Mouse (Mus musculus): ENCODE data around the gene Paxx. TPM values are rescaled to one million over a fixed set of nuclear protein-coding genes. Genes with fewer than 3 reads are reported as not detected.

Gene Paxx
- polyA plus RNA-seq, 1 experiment from 2014 or later: 85.7 TPM

DNA sequence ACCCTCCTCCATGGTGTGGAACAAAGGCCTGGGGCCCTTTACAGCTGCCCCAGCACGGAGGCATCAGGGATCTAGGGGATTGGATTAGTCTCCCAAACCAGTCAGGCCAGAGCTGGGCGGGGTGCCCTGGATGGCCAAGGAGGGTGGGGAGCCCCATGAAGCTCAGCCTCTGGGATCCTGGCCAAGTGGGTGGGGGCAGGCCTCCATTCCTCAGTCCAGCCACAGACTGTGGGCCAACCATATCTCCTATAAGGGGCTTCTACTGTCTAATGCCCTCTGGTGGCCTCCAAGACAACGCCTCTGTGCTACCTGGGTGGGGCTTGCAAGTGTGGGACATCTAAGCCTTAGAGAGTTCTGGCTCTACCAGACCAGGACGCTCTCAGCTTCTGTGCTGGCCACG is 2.0 kb downstream of the Paxx start:
- H3K36me3 ChIP-seq: peaks cover 23% of the 10 kb centered on the region
- 0 out of 2 replicates have a peak overlapping the region, but pooled peaks have one; percentile 94 for H3K4me2 ChIP-seq (replicated peaks)
- peaks cover 26% of the 10 kb centered on the region for H3K4me1 ChIP-seq (replicated peaks)
- H3K4me3 ChIP-seq (replicated peaks): no peak overlapping the region
- no peaks in the 10 kb centered on the region for H3K9me3 ChIP-seq
- no peaks in the 10 kb centered on the region for H3K27me3 ChIP-seq
- WGBS: 83% methylated on average over 5 of the region's 5 CpGs
- no peak overlapping the region for H3K9ac ChIP-seq (replicated peaks)
- ATAC-seq: no peak
- no peak overlapping the region for H3K27ac ChIP-seq

- Histone ChIP-seq H3K4me1 (replicated peaks) (peaks cover 26% of the 10 kb centered on the region), H3K9ac (replicated peaks) (no peak overlapping the region), H3K27me3 (no peaks in the 10 kb centered on the region), H3K4me3 (replicated peaks) (no peak overlapping the region), H3K27ac (no peak overlapping the region), H3K9me3 (no peaks in the 10 kb centered on the region), H3K4me2 (replicated peaks) (no peak overlapping the region), H3K36me3 (peaks cover 23% of the 10 kb centered on the region)
- WGBS: 83% methylated on average over 9 of the region's 9 CpGs
- ATAC-seq: no peak
These were observed 3.6 kb downstream of the Paxx start for GRCm38 (mm10) chr2:25457022-25457896.

DNA sequence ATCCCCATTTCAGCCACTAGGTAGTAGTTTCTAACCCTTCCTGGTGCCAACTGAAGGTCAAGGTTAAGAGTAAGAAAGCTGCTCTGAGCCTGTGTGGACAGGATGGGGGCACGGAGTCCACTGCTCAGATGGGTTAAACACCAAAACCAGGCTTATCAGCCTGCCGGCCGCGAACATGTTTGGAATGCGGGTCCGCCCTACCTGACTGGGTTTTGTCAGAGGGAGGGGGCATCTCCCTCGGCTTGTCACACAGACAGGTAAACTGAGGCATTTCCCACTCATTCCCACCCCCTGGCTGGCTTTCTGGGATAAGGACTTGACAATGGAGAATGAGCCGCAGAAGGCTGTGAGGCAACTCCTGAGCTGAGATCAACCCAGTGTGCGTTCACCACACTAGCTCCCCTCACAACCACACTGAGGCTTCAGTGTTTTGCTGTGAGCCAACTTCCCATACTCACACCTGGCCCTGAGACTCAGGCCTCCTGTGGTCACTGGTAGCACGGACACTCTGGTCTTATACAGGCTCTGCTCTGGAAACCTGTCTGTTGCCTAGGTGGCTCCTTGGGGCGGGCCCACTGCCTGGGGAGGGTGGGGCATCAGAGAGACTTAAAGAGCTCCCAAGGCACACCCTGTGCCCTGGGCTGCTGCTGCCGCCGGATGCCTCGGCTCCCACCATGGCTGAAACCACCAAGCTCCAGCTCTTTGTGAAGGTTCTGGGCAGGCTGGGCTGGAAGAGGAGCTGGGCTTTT is 4.5 kb downstream of the Paxx start, which contains the start of gene Clic3:
Gene Clic3 (plus strand): TSS at position 634 of the 749 bp plus-strand sequence.
- Histone ChIP-seq H3K9me3 (no peaks in the 10 kb centered on the region), H3K4me1 (replicated peaks) (peaks cover 23% of the 10 kb centered on the region), H3K27ac (no peak within 1 kb of the TSS), H3K4me2 (replicated peaks) (no peak within 1 kb of the TSS), H3K4me3 (replicated peaks) (no peak within 1 kb of the TSS), H3K36me3 (peaks cover 23% of the 10 kb centered on the region), H3K9ac (replicated peaks) (no peak within 1 kb of the TSS), H3K27me3 (no peaks in the 10 kb centered on the region)
- WGBS: 70% methylated on average over 14 of the region's 14 CpGs
- ATAC-seq: no peak

DNA sequence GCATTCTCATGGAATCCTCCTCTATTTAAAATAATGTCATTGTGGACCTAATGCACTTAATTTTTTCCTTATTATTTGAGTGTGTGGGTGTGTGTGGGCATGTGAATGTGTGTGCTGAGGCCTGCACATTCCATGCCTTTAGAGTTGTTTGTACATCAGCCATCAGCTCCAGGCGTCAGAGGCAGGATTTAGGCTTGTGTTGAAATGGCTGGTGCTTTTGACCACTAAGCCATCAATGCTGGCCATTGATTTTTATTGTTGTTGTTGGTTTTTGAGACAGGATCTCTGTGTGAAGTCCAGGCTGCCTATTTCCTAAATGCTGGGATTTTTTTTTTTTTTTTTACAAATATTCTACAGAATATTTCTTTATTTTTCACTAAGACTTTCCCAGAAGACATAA is 7.9 kb downstream of the Paxx start:
- Histone ChIP-seq H3K4me3 (replicated peaks) (no peak overlapping the region), H3K27me3 (no peaks in the 10 kb centered on the region), H3K4me1 (replicated peaks) (no peaks in the 10 kb centered on the region), H3K9ac (replicated peaks) (no peak overlapping the region), H3K4me2 (replicated peaks) (no peak overlapping the region), H3K27ac (no peak overlapping the region), H3K36me3 (peaks cover 14% of the 10 kb centered on the region), H3K9me3 (no peaks in the 10 kb centered on the region)
- ATAC-seq: no peak
- WGBS: 50% methylated on average over 1 of the region's 1 CpGs

DNA sequence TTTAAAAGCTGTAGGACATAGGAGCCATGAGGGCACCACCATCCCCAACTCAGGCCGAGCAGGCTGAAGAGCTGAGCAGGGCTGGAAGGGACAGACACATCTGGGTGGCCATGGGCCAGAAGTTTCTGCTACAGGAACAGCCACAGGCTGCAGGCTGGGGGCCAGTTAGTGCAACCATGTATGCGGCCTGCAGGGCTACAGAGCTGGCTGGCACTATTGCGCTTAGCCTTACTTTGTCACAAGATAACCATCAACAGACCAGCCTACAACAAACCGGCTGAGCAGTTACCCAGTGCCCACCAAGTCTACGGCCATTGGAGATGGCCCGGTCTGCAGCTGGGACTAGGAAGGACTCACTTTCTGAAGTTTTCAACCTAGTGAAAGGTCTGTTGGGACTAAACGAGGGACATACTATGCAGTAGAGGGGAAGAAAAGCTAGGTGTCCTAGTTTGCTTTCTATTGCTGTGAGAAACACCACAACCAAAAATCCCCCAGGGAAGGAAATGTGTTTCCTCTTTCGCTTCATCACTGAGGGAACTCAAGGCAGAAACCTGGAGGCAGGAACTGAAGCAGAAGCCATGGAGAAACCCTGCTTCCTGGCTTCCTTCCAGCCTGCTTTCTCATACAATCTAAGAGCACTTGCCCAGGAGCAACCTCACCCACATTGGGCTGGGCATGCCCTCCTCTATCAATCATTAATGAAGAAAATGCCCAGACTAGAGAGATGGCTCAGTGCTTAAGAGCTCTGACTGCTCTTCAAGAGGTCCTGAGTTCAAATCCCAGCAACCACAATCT is 9.8 kb downstream of the Paxx start:
- no peaks in the 10 kb centered on the region for H3K9me3 ChIP-seq
- no peaks in the 10 kb centered on the region for H3K27me3 ChIP-seq
- H3K4me1 ChIP-seq (replicated peaks): no peaks in the 10 kb centered on the region
- ATAC-seq: no peak
- no peak overlapping the region for H3K4me2 ChIP-seq (replicated peaks)
- no peak overlapping the region for H3K27ac ChIP-seq
- H3K9ac ChIP-seq (replicated peaks): no peak overlapping the region
- no peak overlapping the region for H3K4me3 ChIP-seq (replicated peaks)
- peaks cover 27% of the 10 kb centered on the region for H3K36me3 ChIP-seq
- 89% methylated on average over 8 of the region's 8 CpGs for WGBS

GRCm38 (mm10) chr2:25442682-25443081 is 18.2 kb downstream of the Paxx start:
- ATAC-seq: no peak
- Histone ChIP-seq H3K36me3 (peaks cover 99% of the 10 kb centered on the region), H3K9me3 (no peaks in the 10 kb centered on the region), H3K4me3 (replicated peaks) (no peak overlapping the region), H3K4me1 (replicated peaks) (no peaks in the 10 kb centered on the region), H3K27me3 (no peaks in the 10 kb centered on the region), H3K9ac (replicated peaks) (no peak overlapping the region), H3K4me2 (replicated peaks) (no peak overlapping the region), H3K27ac (no peak overlapping the region)
- 91% methylated on average over 14 of the region's 14 CpGs for WGBS

- Histone ChIP-seq H3K36me3 (peaks cover 99% of the 10 kb centered on the region), H3K4me3 (replicated peaks) (no peak overlapping the region), H3K27ac (no peak overlapping the region), H3K4me2 (replicated peaks) (no peak overlapping the region), H3K9me3 (no peaks in the 10 kb centered on the region), H3K27me3 (no peaks in the 10 kb centered on the region), H3K9ac (replicated peaks) (no peak overlapping the region), H3K4me1 (replicated peaks) (no peaks in the 10 kb centered on the region)
- 88% methylated on average over 20 of the region's 20 CpGs for WGBS
- no peak for ATAC-seq
These were observed 19.8 kb downstream of the Paxx start for GRCm38 (mm10) chr2:25441067-25441466.

- Histone ChIP-seq H3K4me2 (replicated peaks) (no peak overlapping the region), H3K27me3 (no peaks in the 10 kb centered on the region), H3K27ac (no peak overlapping the region), H3K9ac (replicated peaks) (no peak overlapping the region), H3K36me3 (peaks cover 81% of the 10 kb centered on the region), H3K9me3 (no peaks in the 10 kb centered on the region), H3K4me3 (replicated peaks) (no peak overlapping the region), H3K4me1 (replicated peaks) (peaks cover 3% of the 10 kb centered on the region)
- no peak for ATAC-seq
- 94% methylated on average over 10 of the region's 10 CpGs for WGBS
These were observed 24.5 kb downstream of the Paxx start for GRCm38 (mm10) chr2:25436286-25436820.

DNA sequence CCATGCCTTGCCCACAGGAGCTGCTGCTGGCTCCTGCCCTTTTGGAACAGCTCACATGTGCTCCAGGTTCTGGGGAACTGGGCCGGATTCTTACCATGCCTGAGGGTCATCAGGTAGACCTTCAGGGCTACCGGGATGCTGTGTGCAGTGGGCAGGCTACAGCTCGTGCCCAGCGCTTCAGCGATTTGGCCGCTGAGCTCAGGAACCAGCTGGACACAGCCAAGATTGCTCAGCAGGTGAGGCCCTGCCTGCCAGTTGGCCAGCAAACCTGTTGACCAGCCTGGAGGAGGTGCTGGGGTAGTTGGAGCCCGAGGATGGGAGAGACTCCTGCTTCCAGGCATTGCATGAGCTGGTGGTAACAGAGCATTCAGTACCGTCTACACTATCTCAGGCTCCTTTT is 26.6 kb downstream of the Paxx start:
- no peak overlapping the region for H3K4me2 ChIP-seq (replicated peaks)
- H3K9me3 ChIP-seq: no peaks in the 10 kb centered on the region
- no peak overlapping the region for H3K9ac ChIP-seq (replicated peaks)
- 89% methylated on average over 8 of the region's 8 CpGs for WGBS
- peaks cover 62% of the 10 kb centered on the region for H3K36me3 ChIP-seq
- no peaks in the 10 kb centered on the region for H3K27me3 ChIP-seq
- H3K27ac ChIP-seq: no peak overlapping the region
- no peak for ATAC-seq
- H3K4me1 ChIP-seq (replicated peaks): peaks cover 24% of the 10 kb centered on the region
- no peak overlapping the region for H3K4me3 ChIP-seq (replicated peaks)

DNA sequence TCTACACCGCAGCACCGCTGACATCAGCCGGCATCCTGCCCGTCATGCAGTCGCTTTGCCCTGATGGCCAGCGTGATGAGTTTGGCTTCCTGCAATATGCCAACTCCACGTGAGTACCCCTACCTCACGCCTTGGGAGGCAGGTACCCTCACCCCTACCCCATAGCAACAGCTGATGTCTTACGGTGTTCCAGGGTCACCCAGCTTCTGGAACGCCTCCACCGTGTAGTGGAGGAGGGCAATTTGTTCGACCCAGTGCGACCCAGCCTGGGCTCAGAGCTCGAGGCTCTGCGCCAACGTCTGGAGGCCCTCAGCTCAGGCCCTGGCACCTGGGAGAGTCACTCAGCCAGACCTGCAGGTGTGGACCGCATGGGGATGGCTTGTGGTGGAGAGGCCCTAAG is 27.8 kb downstream of the Paxx start:
- Histone ChIP-seq H3K4me2 (replicated peaks) (no peak overlapping the region), H3K27ac (no peak overlapping the region), H3K9me3 (no peaks in the 10 kb centered on the region), H3K36me3 (peaks cover 50% of the 10 kb centered on the region), H3K4me3 (replicated peaks) (no peak overlapping the region), H3K27me3 (no peaks in the 10 kb centered on the region), H3K4me1 (replicated peaks) (peaks cover 29% of the 10 kb centered on the region), H3K9ac (replicated peaks) (no peak overlapping the region)
- WGBS: 93% methylated on average over 17 of the region's 17 CpGs
- no peak for ATAC-seq

DNA sequence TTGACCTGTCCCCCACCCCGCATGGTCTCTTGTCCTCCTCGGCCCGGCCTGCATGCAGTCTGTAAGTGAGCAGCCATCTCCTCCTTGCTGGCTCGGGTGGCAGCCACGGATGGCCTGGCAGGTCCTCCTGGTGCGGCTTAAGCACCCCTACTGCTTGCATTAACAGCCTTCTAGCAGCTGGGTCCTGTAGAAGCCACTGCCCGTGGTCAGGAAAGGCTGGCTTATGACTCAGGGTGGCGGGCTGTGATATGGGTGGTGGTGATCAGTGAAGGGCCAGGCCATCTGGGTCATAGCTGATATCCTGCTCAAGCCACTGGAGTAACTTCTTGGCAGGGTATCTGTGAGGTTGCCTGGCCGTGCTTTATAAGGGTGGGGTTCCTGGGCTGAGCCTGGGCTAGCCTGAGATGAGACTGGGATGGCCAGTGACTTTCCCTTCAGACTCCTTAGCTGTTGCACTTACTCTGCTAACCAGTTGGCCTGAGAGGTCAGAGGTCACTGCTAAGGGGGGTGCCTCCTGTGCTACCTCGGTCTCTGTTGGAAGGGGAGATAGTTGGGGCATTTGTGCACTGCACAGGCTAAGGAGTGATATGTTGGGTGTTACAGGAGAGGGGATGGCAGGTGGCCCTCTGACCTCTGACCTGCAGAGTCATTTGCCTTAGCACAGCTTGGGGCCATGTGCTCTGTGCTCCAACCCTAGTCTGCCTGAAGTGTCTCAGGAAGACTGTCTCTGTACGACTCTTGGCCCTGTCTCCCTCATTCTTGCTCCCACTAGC is 28.4 kb downstream of the Paxx start:
- peaks cover 44% of the 10 kb centered on the region for H3K36me3 ChIP-seq
- H3K4me1 ChIP-seq (replicated peaks): peaks cover 29% of the 10 kb centered on the region
- ATAC-seq: no peak
- H3K27me3 ChIP-seq: no peaks in the 10 kb centered on the region
- H3K9me3 ChIP-seq: no peaks in the 10 kb centered on the region
- H3K4me3 ChIP-seq (replicated peaks): no peak overlapping the region
- no peak overlapping the region for H3K27ac ChIP-seq
- H3K9ac ChIP-seq (replicated peaks): no peak overlapping the region
- 83% methylated on average over 11 of the region's 11 CpGs for WGBS
- no peak overlapping the region for H3K4me2 ChIP-seq (replicated peaks)

All from midbrain, embryonic 13.5 days (tissue).